Mouse (Mus musculus) pancreas, adult 10 weeks (tissue): Measurements from ENCODE around the gene Olfr978. TPM values are rescaled to one million over a fixed set of nuclear protein-coding genes. Genes with fewer than 3 reads are reported as not detected.

Experiments
- polyA plus RNA-seq: library from polyadenylated mRNA; stranded (reverse); fragments of 350-450 nt; fragmentation: Illumina TruSeq; extraction: RNeasy Lipid Tissue Mini Kit (QIAGEN cat#74804); gene quantifications from one replicate; pipeline ENCODE4 v1.2.3, GENCODE M21; 2015; ENCODE audit warnings: low read depth, low replicate concordance; ENCODE audit not compliant: insufficient read depth

Olfr978 gene
- not detected for polyA plus RNA-seq

GRCm38 (mm10) chr9:39991813-39992212 lies at the start of gene Olfr978:
Gene Olfr978 (plus strand): TSS chr9:39992113.

GRCm38 (mm10) chr9:39951946-39952345 lies 40.0 kb upstream of the Olfr978 start, which contains the start of gene Olfr975:
Gene Olfr975 (minus strand): TSS chr9:39952046.

GRCm38 (mm10) chr9:39961033-39961432 lies 30.9 kb upstream of the Olfr978 start, which contains the start of gene Olfr976:
Gene Olfr976 (minus strand): TSS chr9:39961133.

GRCm38 (mm10) chr9:40003365-40003764 lies 11.5 kb downstream of the Olfr978 start, which contains the start of gene Olfr979:
Gene Olfr979 (minus strand): TSS chr9:40003465.

GRCm38 (mm10) chr9:40009482-40009881 lies 17.6 kb downstream of the Olfr978 start, which contains the start of gene Olfr980:
Gene Olfr980 (minus strand): TSS chr9:40009582.

GRCm38 (mm10) chr9:40021164-40021563 lies 29.3 kb downstream of the Olfr978 start, which contains the start of gene Olfr981:
Gene Olfr981 (plus strand): TSS chr9:40021464.

Other genes starting within 250 kb of the Olfr978 start
- not detected for gene Olfr967, start 245.9 kb upstream of the Olfr978 start, polyA plus RNA-seq
- gene Olfr968, start 208.9 kb upstream of the Olfr978 start, polyA plus RNA-seq, result not detected
- gene Olfr969, start 201.2 kb upstream of the Olfr978 start, polyA plus RNA-seq, result not detected
- gene Olfr970, start 183.3 kb upstream of the Olfr978 start, polyA plus RNA-seq, result not detected
- not detected for gene Olfr971, start 155.2 kb upstream of the Olfr978 start, polyA plus RNA-seq
- gene Olfr972, start 125.7 kb upstream of the Olfr978 start, polyA plus RNA-seq, result not detected
- not detected for gene Olfr229, start 84.8 kb upstream of the Olfr978 start, polyA plus RNA-seq
- not detected for gene Olfr974, start 54.6 kb upstream of the Olfr978 start, polyA plus RNA-seq
- not detected for gene Olfr975, start 40.1 kb upstream of the Olfr978 start, polyA plus RNA-seq
- gene Olfr976, start 31.0 kb upstream of the Olfr978 start, polyA plus RNA-seq, result not detected
- gene Olfr979, start 11.4 kb downstream of the Olfr978 start, polyA plus RNA-seq, result not detected
- gene Olfr980, start 17.5 kb downstream of the Olfr978 start, polyA plus RNA-seq, result not detected
- not detected for gene Olfr981, start 29.4 kb downstream of the Olfr978 start, polyA plus RNA-seq
- not detected for gene Olfr982, start 81.7 kb downstream of the Olfr978 start, polyA plus RNA-seq
- gene Olfr983, start 101.5 kb downstream of the Olfr978 start, polyA plus RNA-seq, result not detected
- gene Olfr984, start 122.1 kb downstream of the Olfr978 start, polyA plus RNA-seq, result not detected
- not detected for gene Olfr985, start 138.1 kb downstream of the Olfr978 start, polyA plus RNA-seq
- gene Tmem225, start 156.0 kb downstream of the Olfr978 start, polyA plus RNA-seq, result not detected
- gene Olfr986, start 188.8 kb downstream of the Olfr978 start, polyA plus RNA-seq, result not detected
- 1.3 TPM for gene Zfp202, start 200.2 kb downstream of the Olfr978 start, polyA plus RNA-seq